ENCODE assay signal across 20 mouse cellular contexts in the genomic region with DNA sequence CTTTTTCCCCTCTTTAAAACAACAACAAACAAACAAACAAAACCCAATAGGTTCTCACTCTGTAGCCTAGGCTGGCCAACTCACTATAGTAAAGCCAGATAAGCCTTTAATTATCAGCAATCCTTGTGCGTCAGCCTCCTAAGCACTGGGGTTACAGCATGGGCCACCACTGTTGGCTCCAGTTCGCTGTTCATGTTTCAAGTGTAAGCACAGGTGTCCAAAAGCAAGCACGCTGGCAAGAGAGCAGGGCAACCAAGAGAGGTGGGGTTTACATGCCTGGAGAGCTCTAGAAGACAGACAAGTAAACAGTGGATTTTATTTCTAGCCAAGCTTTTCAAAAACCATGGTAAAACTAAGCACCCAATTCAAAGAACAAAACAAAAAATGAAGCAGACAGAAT. TPM values are rescaled to one million over a fixed set of nuclear protein-coding genes. Genes with fewer than 3 reads are reported as not detected.
DNase-seq lines count a peak whose midpoint lies in the region; ATAC-seq and TF ChIP-seq lines count a peak whose summit lies in the region.
"Had no signal": no experiment of that assay in that cellular context is flagged by ENCODE, and none has a peak within 500 bp of the region (broad histone marks: within the 10 kb centered on the region; RNA-seq: fewer than 3 reads in every experiment).

No protein-coding gene starts in this region.

- no peaks in the 10 kb centered on the region for H3K9me3 ChIP-seq in kidney, embryonic 15.5 days (replicated peaks)
- no peaks in the 10 kb centered on the region for H3K9me3 ChIP-seq in lung, embryonic 14.5 days (ENCODE audit: low read depth, low read length)
- no peaks in the 10 kb centered on the region for H3K9me3 ChIP-seq in lung, postnatal 0 days (ENCODE audit: low read length)
- H3K9me3 ChIP-seq in hindbrain, embryonic 12.5 days (replicated peaks): no peaks in the 10 kb centered on the region
- H3K9me3 ChIP-seq in forebrain, embryonic 13.5 days (replicated peaks): no peaks in the 10 kb centered on the region
- H3K9me3 ChIP-seq: embryonic facial prominence, embryonic 15.5 days; heart, embryonic 15.5 days had no signal

- H3K36me3 ChIP-seq in kidney, embryonic 15.5 days: peaks cover 81% of the 10 kb centered on the region
- peaks cover 81% of the 10 kb centered on the region for H3K36me3 ChIP-seq in lung, embryonic 14.5 days (ENCODE audit: insufficient read depth)
- H3K36me3 ChIP-seq in lung, postnatal 0 days (ENCODE audit: insufficient read depth, low read length): peaks cover 34% of the 10 kb centered on the region; the same call in 1 of the 2 replicates
- H3K36me3 ChIP-seq in hindbrain, embryonic 12.5 days: peaks cover 56% of the 10 kb centered on the region
- peaks cover 72% of the 10 kb centered on the region for H3K36me3 ChIP-seq in forebrain, embryonic 13.5 days (ENCODE audit: poor library complexity, severe bottlenecking)

- TF ChIP-seq EP300 in lung, postnatal 0 days (IDR thresholded peaks at IDR 0.05): no peak

- DNase-seq in kidney, adult 8-10 months: no peak
- DNase-seq in lung, embryonic 14.5 days: peak; percentile 15
- DNase-seq in lung, postnatal 0 days (ENCODE audit: low spot score): peak; percentile 70
- peak; percentile 73 for DNase-seq in lung, postnatal 36 days
- no peak for DNase-seq in heart, postnatal 4 days
- DNase-seq: adrenal gland, adult 2 months; adrenal gland, postnatal 25 days; cerebellum, adult 18-20 months; cerebellum, adult 9-11 months; cerebellum, postnatal 36 days; heart, adult 2 months; heart, postnatal 14 days had no signal

- peaks cover 14% of the 10 kb centered on the region for H3K4me1 ChIP-seq in kidney, embryonic 15.5 days
- 0 out of 2 replicates have a peak, but pooled peaks cover 3% of the 10 kb centered on the region for H3K4me1 ChIP-seq in lung, embryonic 14.5 days (ENCODE audit: insufficient read depth)
- peaks cover 5% of the 10 kb centered on the region; the same call in 1 of the 2 replicates for H3K4me1 ChIP-seq in lung, postnatal 0 days (ENCODE audit: insufficient read depth, low read depth, low read length)
- peaks cover 5% of the 10 kb centered on the region; the same call in 1 of the 2 replicates for H3K4me1 ChIP-seq in hindbrain, embryonic 12.5 days
- no peaks in the 10 kb centered on the region for H3K4me1 ChIP-seq in forebrain, embryonic 13.5 days

- WGBS in kidney, embryonic 15.5 days: 65% methylated on average over 3 of the region's 3 CpGs
- 64% methylated on average over 3 of the region's 3 CpGs for WGBS in lung, embryonic 14.5 days
- 51% methylated on average over 3 of the region's 3 CpGs for WGBS in lung, postnatal 0 days
- 96% methylated on average over 3 of the region's 3 CpGs for WGBS in hindbrain, embryonic 12.5 days
- WGBS in forebrain, embryonic 13.5 days: 93% methylated on average over 3 of the region's 3 CpGs

- peak overlapping the region; percentile 67 for H3K27ac ChIP-seq in kidney, embryonic 15.5 days
- H3K27ac ChIP-seq in lung, embryonic 14.5 days (ENCODE audit: low read depth): peak overlapping the region; percentile 36; the same call in 1 of the 2 replicates
- H3K27ac ChIP-seq in lung, postnatal 0 days (ENCODE audit: low read length): no peak overlapping the region
- H3K27ac ChIP-seq in hindbrain, embryonic 12.5 days: no peak overlapping the region
- no peak overlapping the region for H3K27ac ChIP-seq in forebrain, embryonic 13.5 days
- H3K27ac ChIP-seq: embryonic facial prominence, embryonic 15.5 days; heart, adult 2 months; heart, embryonic 15.5 days had no signal

- no peak overlapping the region for H3K4me3 ChIP-seq in kidney, embryonic 15.5 days (replicated peaks)
- no peak overlapping the region for H3K4me3 ChIP-seq in lung, embryonic 14.5 days (ENCODE audit: low read depth, low read length)
- no peak overlapping the region for H3K4me3 ChIP-seq in lung, postnatal 0 days (ENCODE audit: low read depth, low read length)
- no peak overlapping the region for H3K4me3 ChIP-seq in hindbrain, embryonic 12.5 days
- H3K4me3 ChIP-seq in forebrain, embryonic 13.5 days: no peak overlapping the region
- H3K4me3 ChIP-seq: embryonic facial prominence, embryonic 15.5 days; heart, adult 2 months; heart, embryonic 15.5 days had no signal

- no peaks in the 10 kb centered on the region for H3K27me3 ChIP-seq in kidney, embryonic 15.5 days
- no peaks in the 10 kb centered on the region for H3K27me3 ChIP-seq in lung, embryonic 14.5 days (ENCODE audit: insufficient read depth, low read length)
- H3K27me3 ChIP-seq in lung, postnatal 0 days (replicated peaks; ENCODE audit: insufficient read depth, low read length): no peaks in the 10 kb centered on the region
- no peaks in the 10 kb centered on the region for H3K27me3 ChIP-seq in hindbrain, embryonic 12.5 days
- H3K27me3 ChIP-seq in forebrain, embryonic 13.5 days: no peaks in the 10 kb centered on the region
- H3K27me3 ChIP-seq: embryonic facial prominence, embryonic 15.5 days; heart, embryonic 15.5 days had no signal

- no peak overlapping the region for H3K9ac ChIP-seq in kidney, embryonic 15.5 days
- H3K9ac ChIP-seq in lung, embryonic 14.5 days: no peak overlapping the region
- no peak overlapping the region for H3K9ac ChIP-seq in lung, postnatal 0 days (replicated peaks; ENCODE audit: low read depth)
- no peak overlapping the region for H3K9ac ChIP-seq in hindbrain, embryonic 12.5 days
- no peak overlapping the region for H3K9ac ChIP-seq in forebrain, embryonic 13.5 days
- H3K9ac ChIP-seq: embryonic facial prominence, embryonic 15.5 days; heart, embryonic 15.5 days had no signal

- no peak overlapping the region for H3K4me2 ChIP-seq in kidney, embryonic 15.5 days
- H3K4me2 ChIP-seq in lung, embryonic 14.5 days: no peak overlapping the region
- H3K4me2 ChIP-seq in lung, postnatal 0 days (replicated peaks; ENCODE audit: low read depth, low read length): no peak overlapping the region
- no peak overlapping the region for H3K4me2 ChIP-seq in hindbrain, embryonic 12.5 days (replicated peaks)
- no peak overlapping the region for H3K4me2 ChIP-seq in forebrain, embryonic 13.5 days
- H3K4me2 ChIP-seq: embryonic facial prominence, embryonic 15.5 days; heart, embryonic 11.5 days; heart, embryonic 15.5 days had no signal

- no peak for ATAC-seq in kidney, embryonic 15.5 days (replicated peaks; ENCODE audit: low FRiP score)
- no peak for ATAC-seq in lung, embryonic 14.5 days (ENCODE audit: insufficient read depth)
- peak; percentile 68 for ATAC-seq in lung, postnatal 0 days
- ATAC-seq in hindbrain, embryonic 12.5 days (ENCODE audit: low FRiP score): no peak
- ATAC-seq in forebrain, embryonic 13.5 days: no peak
- ATAC-seq: forebrain, embryonic 16.5 days; hindbrain, embryonic 16.5 days had no signal

- TF ChIP-seq CTCF in lung, embryonic 14.5 days (IDR thresholded peaks at IDR 0.05; ENCODE audit: low read depth): no peak
- TF ChIP-seq CTCF in lung, postnatal 0 days (IDR thresholded peaks at IDR 0.05): no peak

RNA-seq across cellular contexts. Expression of a gene that starts 0.7 kb away (rescaled TPM):
- polyA plus RNA-seq in kidney, embryonic 15.5 days (2015; fragmentation: Nextera tagmentation; extraction: Ambion mirVana): not detected in 2 replicates
- polyA plus RNA-seq in lung, embryonic 14.5 days (2014; fragmentation: Nextera tagmentation; extraction: Ambion mirVana): 0.38 and 3.2 TPM in 2 replicates
- polyA plus RNA-seq in lung, postnatal 0 days (2015; fragmentation: Nextera tagmentation; extraction: Ambion mirVana): not detected in 2 replicates
- 0.43 TPM in 1 of 2 replicates, not detected in the other for polyA plus RNA-seq in hindbrain, embryonic 12.5 days (2016; fragmentation: Nextera tagmentation; extraction: Ambion mirVana)
- 1 to 10 TPM; 1.6 to 4.0 TPM for total RNA-seq in heart, postnatal 4 days (2021)
- polyA plus RNA-seq in forebrain, embryonic 13.5 days (2015; fragmentation: Nextera tagmentation; extraction: Ambion mirVana): 0.21 and 2.8 TPM in 2 replicates
- total RNA-seq: adrenal gland, adult 2 months; adrenal gland, postnatal 25 days; heart, adult 2 months; heart, postnatal 14 days had no signal
- polyA plus RNA-seq: embryonic facial prominence, embryonic 15.5 days; heart, embryonic 15.5 days; hindbrain, embryonic 16.5 days had no signal

RNA-seq across cellular contexts. Expression of a gene that starts 21.4 kb away (rescaled TPM):
- polyA plus RNA-seq in kidney, embryonic 15.5 days (2015; fragmentation: Nextera tagmentation; extraction: Ambion mirVana): 4.7 and 6.8 TPM in 2 replicates
- polyA plus RNA-seq in lung, embryonic 14.5 days (2014; fragmentation: Nextera tagmentation; extraction: Ambion mirVana): 5.1 and 5.4 TPM in 2 replicates
- polyA plus RNA-seq in lung, postnatal 0 days (2015; fragmentation: Nextera tagmentation; extraction: Ambion mirVana): 5.2 and 5.3 TPM in 2 replicates
- 6.3 and 7.6 TPM in 2 replicates for polyA plus RNA-seq in hindbrain, embryonic 12.5 days (2016; fragmentation: Nextera tagmentation; extraction: Ambion mirVana)
- total RNA-seq in heart, postnatal 4 days (2021): 10 to 100 TPM; 57.5 to 64.5 TPM
- 6.1 and 7.2 TPM in 2 replicates for polyA plus RNA-seq in forebrain, embryonic 13.5 days (2015; fragmentation: Nextera tagmentation; extraction: Ambion mirVana)

RNA-seq across cellular contexts. Expression of a gene that starts 37.1 kb away (rescaled TPM):
- polyA plus RNA-seq in kidney, embryonic 15.5 days (2015; fragmentation: Nextera tagmentation; extraction: Ambion mirVana): 20.3 and 21.8 TPM in 2 replicates
- polyA plus RNA-seq in lung, embryonic 14.5 days (2014; fragmentation: Nextera tagmentation; extraction: Ambion mirVana): 19.8 and 21.5 TPM in 2 replicates
- polyA plus RNA-seq in lung, postnatal 0 days (2015; fragmentation: Nextera tagmentation; extraction: Ambion mirVana): 16.8 and 19.7 TPM in 2 replicates
- polyA plus RNA-seq in hindbrain, embryonic 12.5 days (2016; fragmentation: Nextera tagmentation; extraction: Ambion mirVana): 28.1 and 28.7 TPM in 2 replicates
- total RNA-seq in heart, postnatal 4 days (2021): 10 to 100 TPM; 34.9 to 36.8 TPM
- polyA plus RNA-seq in forebrain, embryonic 13.5 days (2015; fragmentation: Nextera tagmentation; extraction: Ambion mirVana): 14.7 TPM in 2 replicates

Comparison
In these comparisons a context has a peak if more than half of its experiments do, and no peak if none do; other contexts are left out.
1. H3K27ac ChIP-seq: peak in kidney, embryonic 15.5 days (single experiment) and lung, embryonic 14.5 days (single experiment); none in lung, postnatal 0 days (single experiment), hindbrain, embryonic 12.5 days (single experiment) and forebrain, embryonic 13.5 days (single experiment).
2. DNase-seq: peak in lung, embryonic 14.5 days (single experiment), lung, postnatal 0 days (single experiment) and lung, postnatal 36 days (single experiment); none in kidney, adult 8-10 months (0 of 2) and heart, postnatal 4 days (single experiment).